ENCODE assay signal across 27 mouse cellular contexts in genomic region chr8:77507510-77508035, GRCm38 (mm10). TPM values are rescaled to one million over a fixed set of nuclear protein-coding genes. Genes with fewer than 3 reads are reported as not detected.
A peak's percentile ranks its signal among the peaks of the same experiment; 100 is the strongest.
DNase-seq lines count a peak whose midpoint lies in the region; ATAC-seq and TF ChIP-seq lines count a peak whose summit lies in the region.
"Had no signal": no experiment of that assay in that cellular context is flagged by ENCODE, and none has a peak within 500 bp of the region (broad histone marks: within the 10 kb centered on the region; RNA-seq: fewer than 3 reads in every experiment).

No protein-coding gene starts in this region.

- H3K36me3 ChIP-seq in hindbrain, embryonic 11.5 days (ENCODE audit: control insufficient read depth, insufficient read depth, low read length) = no peaks in the 10 kb centered on the region
- H3K36me3 ChIP-seq in hindbrain, embryonic 16.5 days (ENCODE audit: control insufficient read depth, insufficient read depth, low read length) = no peaks in the 10 kb centered on the region
- H3K36me3 ChIP-seq in kidney, embryonic 16.5 days (ENCODE audit: insufficient read depth, low read length) = no peaks in the 10 kb centered on the region
- no peaks in the 10 kb centered on the region for H3K36me3 ChIP-seq in kidney, adult 2 months (ENCODE audit: control insufficient read depth, insufficient read depth, low read length)
- H3K36me3 ChIP-seq: embryonic facial prominence, embryonic 10.5 days; embryonic facial prominence, embryonic 13.5 days; forebrain, embryonic 10.5 days; heart, embryonic 13.5 days; hindbrain, embryonic 12.5 days; hindbrain, embryonic 15.5 days; intestine, embryonic 15.5 days had no signal

- 71% methylated on average over 10 of the region's 10 CpGs for WGBS in hindbrain, embryonic 11.5 days
- WGBS in hindbrain, embryonic 16.5 days = 75% methylated on average over 10 of the region's 10 CpGs
- WGBS in kidney, embryonic 16.5 days = 25% methylated on average over 10 of the region's 10 CpGs
- 40% methylated on average over 10 of the region's 10 CpGs for WGBS in kidney, adult 2 months

- peak; percentile 58; the same call in 1 of the 2 replicates for ATAC-seq in frontal cortex, adult (ENCODE audit: low TSS enrichment)
- ATAC-seq in hindbrain, embryonic 11.5 days (ENCODE audit: low FRiP score) = 0 out of 2 replicates have a peak, but pooled peaks have one; percentile 8
- no peak for ATAC-seq in hindbrain, embryonic 16.5 days
- ATAC-seq in kidney, embryonic 16.5 days (ENCODE audit: low FRiP score, low TSS enrichment) = peak; percentile 13; the same call in 1 of the 2 replicates
- ATAC-seq: CD4-positive, CD25-positive, alpha-beta regulatory T cell, adult 4 months; forebrain, embryonic 13.5 days; forebrain, embryonic 16.5 days; intestine, embryonic 15.5 days had no signal

- no peaks in the 10 kb centered on the region for H3K4me1 ChIP-seq in hindbrain, embryonic 11.5 days (replicated peaks; ENCODE audit: control insufficient read depth, insufficient read depth, low read length)
- H3K4me1 ChIP-seq in hindbrain, embryonic 16.5 days (ENCODE audit: control insufficient read depth, insufficient read depth, low read depth, low read length) = no peaks in the 10 kb centered on the region
- peaks cover 52% of the 10 kb centered on the region for H3K4me1 ChIP-seq in kidney, embryonic 16.5 days (ENCODE audit: insufficient read depth, low read length)
- peaks cover 22% of the 10 kb centered on the region; the same call in 1 of the 2 replicates for H3K4me1 ChIP-seq in kidney, adult 2 months (ENCODE audit: control insufficient read depth, insufficient read depth, low read length)
- H3K4me1 ChIP-seq in embryonic fibroblast, embryonic 13.5 days (ENCODE audit: control insufficient read depth, insufficient read depth, low read length) = peaks cover 12% of the 10 kb centered on the region; the same call in 1 of the 2 replicates
- H3K4me1 ChIP-seq: hindbrain, embryonic 15.5 days had no signal

- H3K9ac ChIP-seq in hindbrain, embryonic 11.5 days (ENCODE audit: low read depth, low read length) = no peak overlapping the region
- no peak overlapping the region for H3K9ac ChIP-seq in hindbrain, embryonic 16.5 days (ENCODE audit: low read depth, low read length)
- 0 out of 2 replicates have a peak overlapping the region, but pooled peaks have one; percentile 26 for H3K9ac ChIP-seq in kidney, embryonic 16.5 days (replicated peaks; ENCODE audit: low read length)
- H3K9ac ChIP-seq: embryonic facial prominence, embryonic 13.5 days; forebrain, embryonic 13.5 days; heart, embryonic 13.5 days; hindbrain, embryonic 12.5 days; hindbrain, embryonic 15.5 days; intestine, embryonic 15.5 days had no signal

- no peak for TF ChIP-seq CTCF in kidney, adult 2 months (conservative IDR thresholded peaks at IDR 0.05; ENCODE audit: insufficient read depth, insufficient read length, low read depth, low read length)
- no peak for TF ChIP-seq CTCF in embryonic fibroblast, embryonic 13.5 days (IDR thresholded peaks at IDR 0.05; ENCODE audit: borderline replicate concordance, insufficient read depth, low read length)

- H3K9me3 ChIP-seq in hindbrain, embryonic 11.5 days (ENCODE audit: control insufficient read depth, low read length) = no peaks in the 10 kb centered on the region
- no peaks in the 10 kb centered on the region for H3K9me3 ChIP-seq in hindbrain, embryonic 16.5 days (ENCODE audit: control insufficient read depth, low read length)
- no peaks in the 10 kb centered on the region for H3K9me3 ChIP-seq in kidney, embryonic 16.5 days (ENCODE audit: low read length)
- H3K9me3 ChIP-seq: embryonic facial prominence, embryonic 10.5 days; embryonic facial prominence, embryonic 13.5 days; forebrain, embryonic 10.5 days; forebrain, embryonic 13.5 days; heart, embryonic 13.5 days; hindbrain, embryonic 12.5 days; hindbrain, embryonic 15.5 days; intestine, embryonic 15.5 days had no signal

- no peak for DNase-seq in frontal cortex, postnatal 10 days (ENCODE audit: low spot score in 2 of 2)
- no peak for DNase-seq in hindbrain, embryonic 11.5 days (ENCODE audit: low spot score)
- DNase-seq in kidney, adult 2 months = no peak
- DNase-seq in ovary, postnatal 36 days (ENCODE audit: low spot score) = no peak
- DNase-seq: adrenal gland, adult 2 months; adrenal gland, postnatal 14 days; cerebellum, adult 11-12 months; cerebellum, postnatal 10 days; cerebellum, postnatal 36 days; embryo, embryonic 11 days; gastrocnemius, postnatal 14 days; heart, postnatal 14 days; heart, postnatal 4 days had no signal

- no peaks in the 10 kb centered on the region; the same call in 1 of the 2 replicates for H3K27me3 ChIP-seq in hindbrain, embryonic 11.5 days (ENCODE audit: control insufficient read depth, insufficient read depth, low read length)
- H3K27me3 ChIP-seq in hindbrain, embryonic 16.5 days (replicated peaks; ENCODE audit: control insufficient read depth, insufficient read depth, low read length) = no peaks in the 10 kb centered on the region
- no peaks in the 10 kb centered on the region for H3K27me3 ChIP-seq in kidney, embryonic 16.5 days (ENCODE audit: insufficient read depth, low read length)
- H3K27me3 ChIP-seq in kidney, adult 2 months (replicated peaks; ENCODE audit: control insufficient read depth, insufficient read depth, low read length) = no peaks in the 10 kb centered on the region
- H3K27me3 ChIP-seq: embryonic facial prominence, embryonic 13.5 days; heart, embryonic 13.5 days; hindbrain, embryonic 12.5 days; hindbrain, embryonic 15.5 days; intestine, embryonic 15.5 days had no signal

- no peak overlapping the region for H3K4me3 ChIP-seq in hindbrain, embryonic 11.5 days (ENCODE audit: low read depth, low read length)
- no peak overlapping the region for H3K4me3 ChIP-seq in hindbrain, embryonic 16.5 days (ENCODE audit: low read length)
- no peak overlapping the region for H3K4me3 ChIP-seq in kidney, embryonic 16.5 days (ENCODE audit: low read length)
- H3K4me3 ChIP-seq in kidney, adult 2 months (ENCODE audit: insufficient read depth, low read depth, low read length) = no peak overlapping the region
- no peak overlapping the region for H3K4me3 ChIP-seq in embryonic fibroblast, embryonic 13.5 days (ENCODE audit: insufficient read depth, low read length)
- H3K4me3 ChIP-seq: embryonic facial prominence, embryonic 10.5 days; embryonic facial prominence, embryonic 13.5 days; forebrain, embryonic 10.5 days; forebrain, embryonic 13.5 days; heart, embryonic 13.5 days; hindbrain, embryonic 12.5 days; hindbrain, embryonic 15.5 days; intestine, embryonic 15.5 days had no signal

- H3K27ac ChIP-seq in hindbrain, embryonic 11.5 days (ENCODE audit: low read depth, low read length) = no peak overlapping the region
- H3K27ac ChIP-seq in hindbrain, embryonic 16.5 days (ENCODE audit: low read depth, low read length) = no peak overlapping the region
- peak overlapping the region; percentile 13 for H3K27ac ChIP-seq in kidney, embryonic 16.5 days (ENCODE audit: low read length)
- no peak overlapping the region for H3K27ac ChIP-seq in kidney, adult 2 months (ENCODE audit: insufficient read depth, low read depth, low read length)
- H3K27ac ChIP-seq in embryonic fibroblast, embryonic 13.5 days (ENCODE audit: insufficient read depth, low read length) = peak overlapping the region; percentile 12; the same call in 1 of the 2 replicates
- H3K27ac ChIP-seq: embryonic facial prominence, embryonic 10.5 days; embryonic facial prominence, embryonic 13.5 days; forebrain, embryonic 10.5 days; forebrain, embryonic 13.5 days; heart, embryonic 13.5 days; hindbrain, embryonic 12.5 days; hindbrain, embryonic 15.5 days; intestine, embryonic 15.5 days had no signal

- no peak overlapping the region for H3K4me2 ChIP-seq in hindbrain, embryonic 11.5 days (replicated peaks; ENCODE audit: low read depth, low read length)
- H3K4me2 ChIP-seq in hindbrain, embryonic 16.5 days (ENCODE audit: low read length) = no peak overlapping the region
- H3K4me2 ChIP-seq in kidney, embryonic 16.5 days (replicated peaks; ENCODE audit: low read depth, low read length) = peak overlapping the region; percentile 21
- H3K4me2 ChIP-seq: embryonic facial prominence, embryonic 13.5 days; forebrain, embryonic 13.5 days; heart, embryonic 13.5 days; hindbrain, embryonic 12.5 days; hindbrain, embryonic 15.5 days; intestine, embryonic 15.5 days had no signal

- no peak for TF ChIP-seq POLR2A in kidney, adult 2 months (IDR thresholded peaks at IDR 0.05; ENCODE audit: low read depth, low read length)
- no peak for TF ChIP-seq POLR2A in embryonic fibroblast, embryonic 13.5 days (IDR thresholded peaks at IDR 0.05; ENCODE audit: low read depth, low read length)

RNA-seq across cellular contexts. Expression of gene Arhgap10, which starts 10.2 kb away (rescaled TPM):
- polyA plus RNA-seq in hindbrain, embryonic 11.5 days (2014; fragmentation: Nextera tagmentation; extraction: Ambion mirVana) = 13.6 and 15.4 TPM in 2 replicates
- 5.0 and 6.1 TPM in 2 replicates for polyA plus RNA-seq in hindbrain, embryonic 16.5 days (2015; fragmentation: Nextera tagmentation; extraction: Ambion mirVana)
- polyA plus RNA-seq in kidney, embryonic 16.5 days (2015; fragmentation: Nextera tagmentation; extraction: Ambion mirVana) = 31.7 and 36.0 TPM in 2 replicates
- polyA plus RNA-seq in kidney, adult 2 months (2012; rRNA removed) = 26.9 and 28.0 TPM in 2 replicates
- polyA plus RNA-seq in embryonic fibroblast, embryonic 13.5 days (2011; ENCODE audit: insufficient read length, low read depth, missing spikeins) = 32.1 and 41.4 TPM in 2 replicates

RNA-seq across cellular contexts. Expression of gene Prmt9, which starts 41.6 kb away (rescaled TPM):
- 22.7 and 24.3 TPM in 2 replicates for polyA plus RNA-seq in hindbrain, embryonic 11.5 days (2014; fragmentation: Nextera tagmentation; extraction: Ambion mirVana)
- polyA plus RNA-seq in hindbrain, embryonic 16.5 days (2015; fragmentation: Nextera tagmentation; extraction: Ambion mirVana) = 27.3 and 28.0 TPM in 2 replicates
- 21.2 and 23.2 TPM in 2 replicates for polyA plus RNA-seq in kidney, embryonic 16.5 days (2015; fragmentation: Nextera tagmentation; extraction: Ambion mirVana)
- 8.0 and 8.2 TPM in 2 replicates for polyA plus RNA-seq in kidney, adult 2 months (2012; rRNA removed)
- polyA plus RNA-seq in embryonic fibroblast, embryonic 13.5 days (2011; ENCODE audit: insufficient read length, low read depth, missing spikeins) = 14.4 and 14.6 TPM in 2 replicates

Comparison
In these comparisons a context has a peak if more than half of its experiments do, and no peak if none do; other contexts are left out.
1. H3K27ac ChIP-seq: peak in kidney, embryonic 16.5 days (single experiment) and embryonic fibroblast, embryonic 13.5 days (single experiment); none in hindbrain, embryonic 11.5 days (single experiment), hindbrain, embryonic 16.5 days (single experiment) and kidney, adult 2 months (single experiment).